ENCODE assay signal across 34 mouse cellular contexts in genomic region chr2:128247967-128248366, GRCm38 (mm10).
DNase-seq lines count a peak whose midpoint lies in the region; ATAC-seq and TF ChIP-seq lines count a peak whose summit lies in the region.
"Had no signal": no experiment of that assay in that cellular context is flagged by ENCODE, and none has a peak within 500 bp of the region (broad histone marks: within the 10 kb centered on the region; RNA-seq: fewer than 3 reads in every experiment).

No protein-coding gene starts in this region.

- no peaks in the 10 kb centered on the region for H3K4me1 ChIP-seq in embryonic facial prominence, embryonic 14.5 days (ENCODE audit: control insufficient read depth, insufficient read depth, low read length)
- peaks cover 11% of the 10 kb centered on the region; the same call in 1 of the 2 replicates for H3K4me1 ChIP-seq in embryonic facial prominence, embryonic 10.5 days
- peaks cover 18% of the 10 kb centered on the region for H3K4me1 ChIP-seq in heart, embryonic 10.5 days
- no peaks in the 10 kb centered on the region for H3K4me1 ChIP-seq in midbrain, postnatal 0 days (ENCODE audit: insufficient read depth, low read length)
- no peaks in the 10 kb centered on the region; the same call in 1 of the 2 replicates for H3K4me1 ChIP-seq in midbrain, embryonic 13.5 days (replicated peaks)
- H3K4me1 ChIP-seq: embryonic facial prominence, embryonic 13.5 days; limb, embryonic 15.5 days; liver, embryonic 13.5 days; midbrain, embryonic 15.5 days had no signal

- ATAC-seq in embryonic facial prominence, embryonic 14.5 days (ENCODE audit: low read depth) = no peak
- ATAC-seq in midbrain, postnatal 0 days (ENCODE audit: low FRiP score) = no peak
- no peak for ATAC-seq in midbrain, embryonic 13.5 days
- no peak for ATAC-seq in cerebellum, adult (ENCODE audit: insufficient number of reproducible peaks, low FRiP score, low TSS enrichment)
- ATAC-seq: activated CD4-positive, CD25-positive, alpha-beta regulatory T cell, adult 4 months; inflammation-experienced regulatory T-cells, adult 6 months; lung, postnatal 0 days; midbrain, embryonic 15.5 days had no signal

- peak; percentile 44 for DNase-seq in embryonic facial prominence, embryonic 14.5 days (ENCODE audit: low spot score)
- DNase-seq in embryonic facial prominence, embryonic 10.5 days (ENCODE audit: low spot score) = no peak
- peak; percentile 28 to 54 for DNase-seq in heart, adult 9 months (ENCODE audit: low spot score in 2 of 2)
- DNase-seq in heart, embryonic 10.5 days (ENCODE audit: low spot score) = no peak
- peak; percentile 3 for DNase-seq in midbrain, postnatal 0 days (ENCODE audit: low spot score)
- no peak for DNase-seq in gastrocnemius, postnatal 10 days
- DNase-seq: adrenal gland, adult 2 months; adrenal gland, postnatal 36 days; cerebellum, adult 11 months; cerebellum, adult 9-10 months; cerebellum, postnatal 36 days; embryo, embryonic 11 days; gastrocnemius, postnatal 14 days; kidney, adult 11 months; liver, embryonic 13.5 days; lung, adult 18-20 months; lung, postnatal 4 days; right cerebral cortex, postnatal 4 days; thymus, adult 18-20 months; thymus, postnatal 36 days had no signal

- 32% methylated on average over 4 of the region's 4 CpGs for whole genome bisulfite sequencing in embryonic facial prominence, embryonic 14.5 days
- WGBS in embryonic facial prominence, embryonic 10.5 days = 44% methylated on average over 4 of the region's 4 CpGs
- 33% methylated on average over 4 of the region's 4 CpGs for WGBS in heart, embryonic 10.5 days
- WGBS in midbrain, postnatal 0 days = 42% methylated on average over 4 of the region's 4 CpGs
- WGBS in midbrain, embryonic 13.5 days = 50% methylated on average over 4 of the region's 4 CpGs

- H3K27me3 ChIP-seq in embryonic facial prominence, embryonic 14.5 days (replicated peaks; ENCODE audit: control insufficient read depth, insufficient read depth, low read length) = no peaks in the 10 kb centered on the region
- H3K27me3 ChIP-seq in embryonic facial prominence, embryonic 10.5 days (replicated peaks; ENCODE audit: low read depth, poor library complexity, severe bottlenecking) = no peaks in the 10 kb centered on the region
- H3K27me3 ChIP-seq in heart, embryonic 10.5 days (ENCODE audit: insufficient read depth, poor library complexity, severe bottlenecking) = no peaks in the 10 kb centered on the region
- H3K27me3 ChIP-seq in midbrain, postnatal 0 days (ENCODE audit: insufficient read depth, low read length) = no peaks in the 10 kb centered on the region
- H3K27me3 ChIP-seq in midbrain, embryonic 13.5 days = no peaks in the 10 kb centered on the region
- H3K27me3 ChIP-seq: CH12.LX; embryonic facial prominence, embryonic 13.5 days; forebrain, embryonic 12.5 days; hindbrain, embryonic 15.5 days; limb, embryonic 15.5 days; liver, embryonic 13.5 days; midbrain, embryonic 15.5 days had no signal

- no peaks in the 10 kb centered on the region for H3K9me3 ChIP-seq in embryonic facial prominence, embryonic 14.5 days (ENCODE audit: control insufficient read depth, low read length)
- 0 out of 2 replicates have a peak, but pooled peaks cover 2% of the 10 kb centered on the region for H3K9me3 ChIP-seq in embryonic facial prominence, embryonic 10.5 days
- no peaks in the 10 kb centered on the region for H3K9me3 ChIP-seq in heart, embryonic 10.5 days
- 0 out of 2 replicates have a peak, but pooled peaks cover 3% of the 10 kb centered on the region for H3K9me3 ChIP-seq in midbrain, postnatal 0 days (ENCODE audit: low read length)
- 0 out of 2 replicates have a peak, but pooled peaks cover 4% of the 10 kb centered on the region for H3K9me3 ChIP-seq in midbrain, embryonic 13.5 days
- H3K9me3 ChIP-seq: embryonic facial prominence, embryonic 13.5 days; forebrain, embryonic 12.5 days; hindbrain, embryonic 10.5 days; hindbrain, embryonic 15.5 days; limb, embryonic 15.5 days; liver, embryonic 13.5 days; midbrain, embryonic 15.5 days had no signal

- no peaks in the 10 kb centered on the region for H3K36me3 ChIP-seq in embryonic facial prominence, embryonic 14.5 days (ENCODE audit: control insufficient read depth, insufficient read depth, low read length)
- H3K36me3 ChIP-seq in embryonic facial prominence, embryonic 10.5 days (replicated peaks) = no peaks in the 10 kb centered on the region
- no peaks in the 10 kb centered on the region for H3K36me3 ChIP-seq in heart, embryonic 10.5 days
- no peaks in the 10 kb centered on the region for H3K36me3 ChIP-seq in midbrain, postnatal 0 days (ENCODE audit: insufficient read depth, low read length)
- H3K36me3 ChIP-seq in midbrain, embryonic 13.5 days = no peaks in the 10 kb centered on the region
- H3K36me3 ChIP-seq: embryonic facial prominence, embryonic 13.5 days; forebrain, embryonic 12.5 days; hindbrain, embryonic 10.5 days; hindbrain, embryonic 15.5 days; limb, embryonic 15.5 days; liver, embryonic 13.5 days; midbrain, embryonic 15.5 days had no signal

- H3K27ac ChIP-seq in embryonic facial prominence, embryonic 14.5 days (replicated peaks; ENCODE audit: low read depth, low read length) = no peak overlapping the region
- H3K27ac ChIP-seq in embryonic facial prominence, embryonic 10.5 days (replicated peaks) = no peak overlapping the region
- no peak overlapping the region for H3K27ac ChIP-seq in heart, embryonic 10.5 days
- no peak overlapping the region for H3K27ac ChIP-seq in midbrain, postnatal 0 days (ENCODE audit: low read depth, low read length)
- no peak overlapping the region for H3K27ac ChIP-seq in midbrain, embryonic 13.5 days
- H3K27ac ChIP-seq: embryonic facial prominence, embryonic 13.5 days; forebrain, embryonic 12.5 days; hindbrain, embryonic 10.5 days; hindbrain, embryonic 15.5 days; limb, embryonic 15.5 days; liver, embryonic 13.5 days; midbrain, embryonic 15.5 days; stomach, postnatal 0 days had no signal

- TF ChIP-seq CTCF in midbrain, postnatal 0 days (IDR thresholded peaks at IDR 0.05) = no peak

- no peak overlapping the region for H3K4me2 ChIP-seq in embryonic facial prominence, embryonic 14.5 days (ENCODE audit: low read depth, low read length)
- H3K4me2 ChIP-seq in midbrain, postnatal 0 days (ENCODE audit: low read depth, low read length, poor library complexity, severe bottlenecking) = no peak overlapping the region
- H3K4me2 ChIP-seq in midbrain, embryonic 13.5 days (replicated peaks) = no peak overlapping the region
- H3K4me2 ChIP-seq: embryonic facial prominence, embryonic 13.5 days; forebrain, embryonic 12.5 days; hindbrain, embryonic 15.5 days; limb, embryonic 15.5 days; liver, embryonic 13.5 days; midbrain, embryonic 15.5 days had no signal

- no peak overlapping the region for H3K9ac ChIP-seq in embryonic facial prominence, embryonic 14.5 days (ENCODE audit: low read depth, low read length)
- H3K9ac ChIP-seq in midbrain, postnatal 0 days (replicated peaks; ENCODE audit: low read length, poor library complexity, severe bottlenecking) = no peak overlapping the region
- H3K9ac ChIP-seq in midbrain, embryonic 13.5 days (replicated peaks) = no peak overlapping the region
- H3K9ac ChIP-seq: embryonic facial prominence, embryonic 13.5 days; forebrain, embryonic 12.5 days; hindbrain, embryonic 15.5 days; limb, embryonic 15.5 days; liver, embryonic 13.5 days; midbrain, embryonic 15.5 days had no signal

- H3K4me3 ChIP-seq in embryonic facial prominence, embryonic 14.5 days (ENCODE audit: low read depth, low read length) = no peak overlapping the region
- H3K4me3 ChIP-seq in embryonic facial prominence, embryonic 10.5 days = no peak overlapping the region
- no peak overlapping the region for H3K4me3 ChIP-seq in heart, embryonic 10.5 days
- H3K4me3 ChIP-seq in midbrain, postnatal 0 days (ENCODE audit: low read depth, low read length) = no peak overlapping the region
- H3K4me3 ChIP-seq in midbrain, embryonic 13.5 days (replicated peaks) = no peak overlapping the region
- H3K4me3 ChIP-seq: embryonic facial prominence, embryonic 13.5 days; erythroblast, embryonic 14.5 days; forebrain, embryonic 12.5 days; hindbrain, embryonic 10.5 days; hindbrain, embryonic 15.5 days; limb, embryonic 15.5 days; liver, embryonic 13.5 days; midbrain, embryonic 15.5 days had no signal

Comparison
In these comparisons a context has a peak if more than half of its experiments do, and no peak if none do; other contexts are left out.
1. DNase-seq: peak in embryonic facial prominence, embryonic 14.5 days (single experiment), heart, adult 9 months (2 of 2) and midbrain, postnatal 0 days (single experiment); none in embryonic facial prominence, embryonic 10.5 days (single experiment), heart, embryonic 10.5 days (single experiment) and gastrocnemius, postnatal 10 days (single experiment).